In the genomic region with DNA sequence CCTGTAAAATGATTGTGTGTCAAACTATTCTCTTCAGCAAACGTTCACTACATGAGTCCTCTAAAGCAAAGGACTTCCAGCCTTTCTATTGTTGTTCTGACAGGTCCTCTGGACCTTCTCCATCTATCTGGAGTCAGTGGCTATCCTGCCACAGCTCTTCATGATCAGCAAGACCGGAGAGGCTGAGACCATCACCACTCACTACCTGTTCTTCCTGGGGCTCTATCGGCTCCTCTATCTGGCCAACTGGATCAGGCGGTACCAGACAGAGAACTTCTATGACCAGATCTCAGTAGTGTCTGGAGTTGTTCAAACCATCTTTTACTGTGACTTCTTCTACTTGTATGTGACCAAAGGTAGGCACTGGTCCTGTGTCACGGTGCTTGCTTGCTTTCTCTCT, we compare ENCODE assay signal across 16 mouse cellular contexts. TPM values are rescaled to one million over a fixed set of nuclear protein-coding genes. Genes with fewer than 3 reads are reported as not detected.
"Had no signal": no experiment of that assay in that cellular context is flagged by ENCODE, and none has a peak within 500 bp of the region (broad histone marks: within the 10 kb centered on the region; RNA-seq: fewer than 3 reads in every experiment).

No protein-coding gene starts in this region.

- H3K4me3 ChIP-seq: left cerebral cortex, adult 2 months; liver, embryonic 13.5 days; lung, embryonic 15.5 days; midbrain, embryonic 12.5 days; stomach, embryonic 15.5 days had no signal

- H3K9ac ChIP-seq: liver, embryonic 13.5 days; liver, postnatal 0 days; lung, embryonic 15.5 days; midbrain, embryonic 12.5 days; stomach, embryonic 15.5 days had no signal

- ATAC-seq: liver, postnatal 0 days; midbrain, embryonic 16.5 days had no signal

- DNase-seq: kidney, adult 8-10 months; liver; liver, embryonic 13.5 days; liver, postnatal 0 days; lung, postnatal 14 days; right cerebral cortex, postnatal 14 days; thymus, postnatal 14 days had no signal

- H3K4me1 ChIP-seq: lung, embryonic 15.5 days; midbrain, embryonic 12.5 days had no signal

- H3K27me3 ChIP-seq: liver, embryonic 13.5 days; lung, embryonic 15.5 days; midbrain, embryonic 12.5 days; stomach, embryonic 15.5 days had no signal

- H3K9me3 ChIP-seq: liver, embryonic 13.5 days; lung, embryonic 15.5 days; midbrain, embryonic 12.5 days; stomach, embryonic 15.5 days had no signal

- H3K27ac ChIP-seq: left cerebral cortex, adult 2 months; liver, embryonic 13.5 days; lung, embryonic 15.5 days; stomach, embryonic 15.5 days had no signal

- H3K4me2 ChIP-seq: liver, embryonic 13.5 days; lung, embryonic 15.5 days; midbrain, embryonic 12.5 days; stomach, embryonic 15.5 days had no signal

RNA-seq across cellular contexts. Expression of a gene that starts 9.4 kb away (rescaled TPM):
- total RNA-seq: megakaryocyte-erythroid progenitor cell, adult 5-6 weeks had no signal

RNA-seq across cellular contexts. Expression of a gene that starts 20.5 kb away (rescaled TPM):
- total RNA-seq: megakaryocyte-erythroid progenitor cell, adult 5-6 weeks had no signal
- polyA plus RNA-seq: limb, embryonic 11.5 days; liver, embryonic 13.5 days; liver, postnatal 0 days; midbrain, embryonic 12.5 days; midbrain, embryonic 16.5 days; neural tube, embryonic 14.5 days; spleen, adult 2 months; stomach, embryonic 15.5 days had no signal
